In genomic region chr2:83718341-83718740, GRCm38 (mm10) we compare ENCODE assay signal across 15 mouse cellular contexts.
"Had no signal": no experiment of that assay in that cellular context is flagged by ENCODE, and none has a peak within 500 bp of the region (broad histone marks: within the 10 kb centered on the region; RNA-seq: fewer than 3 reads in every experiment).

No protein-coding gene starts in this region.

- H3K36me3 ChIP-seq: neural tube, embryonic 15.5 days; stomach, embryonic 15.5 days had no signal

- H3K4me3 ChIP-seq: neural tube, embryonic 15.5 days; stomach, embryonic 15.5 days had no signal

- H3K9ac ChIP-seq: neural tube, embryonic 15.5 days; stomach, embryonic 15.5 days had no signal

- H3K4me2 ChIP-seq: neural tube, embryonic 15.5 days; stomach, embryonic 15.5 days had no signal

- DNase-seq: retina, postnatal 1 day; right cerebral cortex, adult 18-20 months; right cerebral cortex, postnatal 14 days; right cerebral cortex, postnatal 25 days; right cerebral cortex, postnatal 4 days; spleen, adult 18-20 months; thymus, adult 18-20 months; thymus, adult 2 months; thymus, postnatal 14 days; thymus, postnatal 25 days; thymus, postnatal 36 days; thymus, postnatal 4 days had no signal

- H3K27me3 ChIP-seq: neural tube, embryonic 15.5 days; stomach, embryonic 15.5 days had no signal

- H3K9me3 ChIP-seq: neural tube, embryonic 15.5 days; stomach, embryonic 15.5 days had no signal

- H3K27ac ChIP-seq: neural tube, embryonic 15.5 days; stomach, embryonic 15.5 days; stomach, postnatal 0 days had no signal
